Mouse (Mus musculus) MEL (cell line): Measurements from ENCODE around the gene Ppp1r9b. TPM values are rescaled to one million over a fixed set of nuclear protein-coding genes. Genes with fewer than 3 reads are reported as not detected.

Experiments used
- DNase-seq: peaks from one replicate; pipeline ENCODE4 v3.0.0; 2011; ENCODE audit warnings: low read depth, low spot score
- H3K27ac ChIP-seq: 2 replicates; pipeline ENCODE4 v1.5.1; 2012; ENCODE audit warnings: low read depth, mild to moderate bottlenecking, control low read depth, low read length, moderate library complexity; ENCODE audit not compliant: control insufficient read depth
- H3K27me3 ChIP-seq, 2 experiments: fragments of 150-350 bp in 1 of 2; sonication (generic) in 1 of 2; 2 replicates each; pipeline ENCODE4 v1.6.1; 2012; ENCODE audit warnings: low read length in 2 of 2, mild to moderate bottlenecking in 2 of 2, improper control_type of control experiment in 1 of 2, moderate library complexity in 1 of 2; ENCODE audit not compliant: insufficient read depth in 2 of 2, control insufficient read depth in 1 of 2
- H3K36me3 ChIP-seq, 2 experiments: 2 replicates each; pipeline ENCODE4 v1.6.1; 2012 to 2014; ENCODE audit warnings: low read length in 2 of 2, improper control_type of control experiment in 1 of 2, inconsistent platforms in 1 of 2, mild to moderate bottlenecking in 1 of 2; ENCODE audit not compliant: insufficient read depth in 2 of 2, control insufficient read depth in 1 of 2
- H3K4me1 ChIP-seq, 2 experiments: fragments of 150-350 bp in 1 of 2; sonication (generic) in 1 of 2; 2 replicates each; pipeline ENCODE4 v1.6.1; 2012; ENCODE audit warnings: low read length in 2 of 2, improper control_type of control experiment in 1 of 2, mild to moderate bottlenecking in 1 of 2; ENCODE audit not compliant: insufficient read depth in 2 of 2, control insufficient read depth in 1 of 2
- H3K4me3 ChIP-seq, 2 experiments: fragments of 150-350 bp in 1 of 2; sonication (generic) in 1 of 2; 2 replicates each; pipeline ENCODE4 v1.5.1; 2012; ENCODE audit warnings: low read depth in 2 of 2, low read length in 2 of 2, mild to moderate bottlenecking in 2 of 2, moderate library complexity in 2 of 2, control low read depth in 1 of 2, improper control_type of control experiment in 1 of 2; ENCODE audit not compliant: control insufficient read depth in 1 of 2, insufficient read depth in 1 of 2
- H3K79me2 ChIP-seq: 2 replicates; pipeline ENCODE4 v1.6.1; 2012; ENCODE audit warnings: mild to moderate bottlenecking, low read length, moderate library complexity; ENCODE audit not compliant: control insufficient read depth, poor library complexity, insufficient read depth
- H3K9ac ChIP-seq: 2 replicates; pipeline ENCODE4 v1.6.1; 2012; ENCODE audit warnings: low read depth, mild to moderate bottlenecking, control low read depth, low read length, moderate library complexity; ENCODE audit not compliant: control insufficient read depth, poor library complexity, severe bottlenecking
- H3K9me3 ChIP-seq: fragments of 150-350 bp; sonication (generic); replicated peaks from 2 replicates; pipeline ENCODE4 v1.6.1; 2012; ENCODE audit warnings: mild to moderate bottlenecking, low read length, improper control_type of control experiment, moderate library complexity; ENCODE audit not compliant: insufficient read depth
- BHLHE40 ChIP-seq: IDR thresholded peaks from 2 replicates; pipeline ENCODE4 v1.6.1; 2012; ENCODE audit warnings: low read depth, mild to moderate bottlenecking, inconsistent platforms, low read length, improper control_type of control experiment, borderline replicate concordance
- CHD1 ChIP-seq: IDR thresholded peaks from 2 replicates; pipeline ENCODE4 v1.6.1; 2012; ENCODE audit warnings: low read depth, mild to moderate bottlenecking, inconsistent platforms, low read length, improper control_type of control experiment
- CHD2 ChIP-seq: IDR thresholded peaks from 2 replicates; pipeline ENCODE4 v1.6.1; 2011; ENCODE audit warnings: low read length, improper control_type of control experiment
- E2F4 ChIP-seq: IDR thresholded peaks from 2 replicates; pipeline ENCODE4 v1.6.1; 2011; ENCODE audit warnings: low read depth, low read length, improper control_type of control experiment, borderline replicate concordance
- ELF1 ChIP-seq: IDR thresholded peaks from 2 replicates; pipeline ENCODE4 v1.6.1; 2014; ENCODE audit warnings: low read depth, mild to moderate bottlenecking, inconsistent platforms, low read length, improper control_type of control experiment, moderate library complexity
- ETS1 ChIP-seq: IDR thresholded peaks from 2 replicates; pipeline ENCODE4 v1.6.1; 2012; ENCODE audit warnings: low read depth, mild to moderate bottlenecking, inconsistent platforms, low read length, improper control_type of control experiment, moderate library complexity
- GABPA ChIP-seq: IDR thresholded peaks from 2 replicates; pipeline ENCODE4 v1.6.1; 2012; ENCODE audit warnings: low read depth, mild to moderate bottlenecking, inconsistent platforms, low read length, improper control_type of control experiment, moderate library complexity
- HCFC1 ChIP-seq: IDR thresholded peaks from 2 replicates; pipeline ENCODE4 v1.6.1; 2012; ENCODE audit warnings: low read depth, mild to moderate bottlenecking, inconsistent platforms, low read length, improper control_type of control experiment, moderate library complexity
- JUND ChIP-seq: IDR thresholded peaks from 2 replicates; pipeline ENCODE4 v1.6.1; 2011; ENCODE audit warnings: low read depth, mild to moderate bottlenecking, improper control_type of control experiment, low read length
- KAT2A ChIP-seq: conservative IDR thresholded peaks from 2 replicates; pipeline ENCODE4 v1.6.1; 2012; ENCODE audit warnings: low read depth, low read length, improper control_type of control experiment, inconsistent platforms
- MAZ ChIP-seq: IDR thresholded peaks from 2 replicates; pipeline ENCODE4 v1.6.1; 2012; ENCODE audit warnings: low read depth, mild to moderate bottlenecking, inconsistent platforms, low read length, improper control_type of control experiment
- MEF2A ChIP-seq: IDR thresholded peaks from 2 replicates; pipeline ENCODE4 v1.6.1; 2014; ENCODE audit warnings: low read depth, mild to moderate bottlenecking, inconsistent platforms, low read length, improper control_type of control experiment; ENCODE audit not compliant: poor library complexity, insufficient replicate concordance, severe bottlenecking; ENCODE audit errors: extremely low read depth
- MYB ChIP-seq: IDR thresholded peaks from 2 replicates; pipeline ENCODE4 v1.6.1; 2011; ENCODE audit warnings: mild to moderate bottlenecking, low read depth, low read length, improper control_type of control experiment
- MYC ChIP-seq: IDR thresholded peaks from 2 replicates; pipeline ENCODE4 v1.6.1; 2011; ENCODE audit warnings: low read depth, mild to moderate bottlenecking, low read length, improper control_type of control experiment, moderate library complexity
- NRF1 ChIP-seq: IDR thresholded peaks from 2 replicates; pipeline ENCODE4 v1.6.1; 2014; ENCODE audit warnings: low read depth, mild to moderate bottlenecking, inconsistent platforms, low read length, improper control_type of control experiment, moderate library complexity; ENCODE audit not compliant: poor library complexity, insufficient read depth, severe bottlenecking
- POLR2A ChIP-seq, 2 experiments: IDR thresholded peaks; 2 replicates each; pipeline ENCODE4 v1.6.1; 2011 to 2012; ENCODE audit warnings: low read length in 2 of 2, mild to moderate bottlenecking in 2 of 2, control low read depth in 1 of 2, improper control_type of control experiment in 1 of 2, low read depth in 1 of 2, moderate library complexity in 1 of 2; ENCODE audit not compliant: control insufficient read depth in 1 of 2, insufficient read depth in 1 of 2, poor library complexity in 1 of 2
- POLR2AphosphoS2 ChIP-seq: IDR thresholded peaks from 2 replicates; pipeline ENCODE4 v1.6.1; 2011; ENCODE audit warnings: low read length, improper control_type of control experiment
- POLR2AphosphoS5 ChIP-seq: IDR thresholded peaks from 2 replicates; pipeline ENCODE4 v1.6.1; 2012; ENCODE audit warnings: low read depth, borderline replicate concordance, mild to moderate bottlenecking, inconsistent platforms, low read length, moderate library complexity, mixed read lengths
- RAD21 ChIP-seq: IDR thresholded peaks from 2 replicates; pipeline ENCODE4 v1.6.1; 2011; ENCODE audit warnings: mild to moderate bottlenecking, low read depth, low read length, improper control_type of control experiment
- RCOR1 ChIP-seq: IDR thresholded peaks from 2 replicates; pipeline ENCODE4 v1.6.1; 2012; ENCODE audit warnings: low read depth, mild to moderate bottlenecking, inconsistent platforms, low read length, improper control_type of control experiment
- SIN3A ChIP-seq: IDR thresholded peaks from 2 replicates; pipeline ENCODE4 v1.6.1; 2012; ENCODE audit warnings: low read length, improper control_type of control experiment, inconsistent platforms
- TBP ChIP-seq: IDR thresholded peaks from 2 replicates; pipeline ENCODE4 v1.8.0; 2011; ENCODE audit warnings: low read depth, low read length, improper control_type of control experiment
- TCF12 ChIP-seq: IDR thresholded peaks from 2 replicates; pipeline ENCODE4 v1.6.1; 2014; ENCODE audit warnings: low read depth, mild to moderate bottlenecking, inconsistent platforms, low read length, improper control_type of control experiment, moderate library complexity
- UBTF ChIP-seq: IDR thresholded peaks from 2 replicates; pipeline ENCODE4 v1.6.1; 2012; ENCODE audit warnings: low read depth, mild to moderate bottlenecking, inconsistent platforms, low read length, improper control_type of control experiment, moderate library complexity, borderline replicate concordance; ENCODE audit not compliant: insufficient read depth
- USF1 ChIP-seq: IDR thresholded peaks from 2 replicates; pipeline ENCODE4 v1.6.1; 2014; ENCODE audit warnings: low read depth, mild to moderate bottlenecking, inconsistent platforms, low read length, improper control_type of control experiment, moderate library complexity
- ZC3H11A ChIP-seq: IDR thresholded peaks from 2 replicates; pipeline ENCODE4 v1.6.1; 2012; ENCODE audit warnings: low read depth, mild to moderate bottlenecking, inconsistent platforms, low read length, improper control_type of control experiment
- ZNF384 ChIP-seq: IDR thresholded peaks from 2 replicates; pipeline ENCODE4 v1.6.1; 2012; ENCODE audit warnings: low read depth, mild to moderate bottlenecking, inconsistent platforms, low read length, improper control_type of control experiment
- polyA plus RNA-seq, 2 experiments: library from polyadenylated mRNA; stranded (reverse) in 1 of 2; unstranded in 1 of 2; fragments of >175 nt in 1 of 2; fragments of >200 nt in 1 of 2; gene quantifications; 2 replicates each; pipeline versions ENCODE4 v1.2.1 to v1.2.4; 2012; ENCODE audit warnings: low replicate concordance in 2 of 2, low read depth in 1 of 2; ENCODE audit not compliant: insufficient read length in 2 of 2, insufficient read depth in 1 of 2, missing spikeins in 1 of 2
- total RNA-seq: library from RNA; depleted of rRNA; stranded (reverse); fragments of 300-350 nt; gene quantifications from 2 replicates; pipeline ENCODE4 v1.2.3, GENCODE M21; 2012

Ppp1r9b gene
- total and polyA plus RNA-seq, 3 experiments = 47.0 to 169 (median 150) TPM

DNA sequence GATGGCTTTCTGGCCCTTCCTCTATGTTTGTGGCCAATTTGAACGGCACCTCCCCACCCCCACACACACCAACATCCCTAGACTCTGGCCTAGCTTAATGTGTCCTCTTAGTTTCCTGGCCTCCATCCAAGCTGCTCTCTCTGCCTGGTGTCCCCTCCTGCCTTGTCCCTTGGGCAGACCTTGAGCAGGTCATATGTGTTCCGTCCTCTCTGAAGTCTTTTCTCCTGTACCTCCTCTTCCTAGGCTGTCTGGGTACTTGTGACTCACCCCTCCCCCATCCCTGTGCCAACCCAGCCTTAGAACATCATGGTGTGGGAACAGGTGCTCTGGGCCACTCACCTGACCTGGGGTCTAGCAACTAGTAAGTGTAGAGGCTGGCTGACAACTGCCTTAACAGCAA lies 15.9 kb upstream of the Ppp1r9b start:
- Histone ChIP-seq H3K27ac (no peak overlapping the region), H3K9ac (no peak overlapping the region), H3K27me3 (no peaks in the 10 kb centered on the region), H3K4me3 (no peak overlapping the region), H3K4me1 (peaks cover 2 to 11% of the 10 kb centered on the region in 2 experiments; a peak in 3 of 4 replicates), H3K79me2 (no peaks in the 10 kb centered on the region), H3K36me3 (peaks cover 0 to 11% of the 10 kb centered on the region in 2 experiments; a peak in 2 of 4 replicates), H3K9me3 (no peaks in the 10 kb centered on the region)
- DNase-seq = no peak
- TF ChIP-seq KAT2A (no peak), CHD1 (no peak), POLR2AphosphoS2 (no peak), CHD2 (no peak), ELF1 (no peak), MEF2A (no peak), GABPA (no peak), ZNF384 (no peak), TBP (no peak), POLR2AphosphoS5 (no peak), TCF12 (no peak), MYC (no peak), E2F4 (no peak), RAD21 (no peak), RCOR1 (no peak), USF1 (no peak)

DNA sequence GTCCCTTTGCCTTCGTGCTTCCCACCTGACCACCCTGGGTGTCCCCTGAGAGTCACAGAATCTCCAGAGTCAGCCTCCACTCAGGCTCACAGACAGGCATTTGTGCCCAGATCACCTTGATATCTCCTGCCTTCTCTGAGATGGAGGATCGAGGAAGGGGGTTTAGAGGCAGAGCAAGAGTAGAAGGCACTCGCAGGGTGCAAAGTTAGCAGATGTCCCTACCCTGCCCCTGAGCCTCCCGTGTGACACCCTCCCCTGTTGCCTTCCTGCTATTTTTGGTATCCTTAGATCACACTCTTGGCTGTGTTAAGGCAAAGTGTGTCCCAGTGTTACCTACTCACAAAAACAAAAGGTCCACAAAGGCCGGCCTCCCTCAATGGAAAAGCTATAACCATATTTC lies 14.6 kb upstream of the Ppp1r9b start, which contains the start of gene Sgca:
TSS of gene Sgca (minus strand) at position 129 of the 400 bp plus-strand sequence.
- H3K9ac ChIP-seq = no peak within 1 kb of the TSS
- no peaks in the 10 kb centered on the region for H3K27me3 ChIP-seq
- no peak within 1 kb of the TSS for H3K4me3 ChIP-seq

More for the DNA sequence above, 14.6 kb upstream of the Ppp1r9b start, which contains the start of gene Sgca:
- H3K27ac ChIP-seq = no peak within 1 kb of the TSS
- no peaks in the 10 kb centered on the region for H3K79me2 ChIP-seq
- no peak for DNase-seq
- peaks cover 0 to 11% of the 10 kb centered on the region in 2 experiments; a peak in 2 of 4 replicates for H3K36me3 ChIP-seq
- peaks cover 2 to 8% of the 10 kb centered on the region in 2 experiments; a peak in 3 of 4 replicates for H3K4me1 ChIP-seq
- H3K9me3 ChIP-seq = no peaks in the 10 kb centered on the region
- TF ChIP-seq HCFC1 (no peak), MAZ (no peak), ZC3H11A (no peak), CHD2 (no peak), ETS1 (no peak), TBP (no peak), UBTF (no peak), SIN3A (no peak), BHLHE40 (no peak), KAT2A (no peak), MYB (no peak), NRF1 (no peak), POLR2A (IDR thresholded peaks at IDR 0.05; ENCODE audit: control insufficient read depth in 1 of 2, insufficient read depth in 1 of 2, low read depth in 1 of 2, low read length in 2 of 2, poor library complexity in 1 of 2) (no peak), JUND (no peak), GABPA (no peak)
